Mouse (Mus musculus): ENCODE data around the gene Mlh1. TPM values are rescaled to one million over a fixed set of nuclear protein-coding genes. Genes with fewer than 3 reads are reported as not detected.

The Mlh1 gene
- 20.3 and 24.6 TPM in 2 replicates for polyA plus RNA-seq (2012; rRNA removed)

DNA sequence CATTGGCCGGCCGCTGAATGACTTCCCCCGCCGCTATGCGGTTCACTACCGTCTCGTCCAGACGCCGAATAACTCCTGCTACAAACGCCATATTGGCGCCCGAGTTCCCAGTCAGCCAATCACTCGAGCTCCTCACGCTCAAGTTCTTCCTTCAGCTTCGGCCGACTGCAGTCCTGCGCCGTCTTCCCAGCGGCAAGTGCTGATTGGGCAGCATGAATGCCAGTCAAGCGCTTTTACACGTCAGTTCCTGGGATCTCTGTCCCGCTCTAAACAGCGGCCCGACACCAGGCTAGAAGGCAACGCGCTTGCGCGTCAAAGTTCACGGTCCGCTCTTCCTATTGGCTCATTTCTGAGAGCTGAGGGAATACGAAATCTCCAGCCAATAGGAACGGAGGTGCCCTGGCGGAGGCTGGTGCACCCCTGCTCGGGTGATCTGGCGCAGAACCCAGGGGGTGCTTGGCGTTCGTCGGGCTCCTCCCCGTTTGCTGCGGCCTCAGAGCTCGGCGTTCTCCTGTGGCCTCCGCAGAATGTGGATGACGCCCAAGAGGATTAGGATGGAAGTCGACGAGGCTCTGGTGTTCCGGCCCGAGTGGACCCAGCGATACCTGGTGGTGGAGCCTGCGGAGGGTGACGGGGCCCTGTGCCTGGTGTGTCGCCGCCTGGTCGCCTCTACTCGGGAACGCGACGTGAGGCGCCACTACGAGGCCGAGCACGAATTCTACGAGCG lies at the start of gene Mlh1, which contains the start of gene Epm2aip1:
TSS of gene Mlh1 (minus strand) at position 358 of the 727 bp plus-strand sequence.
TSS of gene Epm2aip1 (plus strand) at position 496 of the 727 bp plus-strand sequence.
- DNase-seq (ENCODE audit: low read depth), result peak; percentile 98

DNA sequence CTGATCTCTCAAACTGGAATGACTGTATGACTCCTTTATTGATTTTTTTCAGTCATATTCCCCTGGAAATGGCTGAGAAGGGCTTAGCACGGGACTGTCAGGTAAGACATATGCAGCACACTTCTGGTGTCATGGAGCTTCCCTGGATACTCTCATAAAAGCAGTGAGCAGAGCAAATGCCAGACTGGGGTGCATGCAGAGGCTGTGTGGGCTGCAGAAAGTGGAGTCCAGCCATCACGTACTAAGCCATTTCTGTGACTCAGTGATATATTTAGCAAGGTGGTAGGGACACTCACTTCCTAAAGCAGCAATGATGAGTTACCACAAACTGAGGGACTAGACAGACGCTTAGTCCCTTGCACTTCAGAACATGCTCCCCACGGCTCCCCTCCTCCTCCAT lies 49.3 kb upstream of the Mlh1 start:
- DNase-seq (ENCODE audit: low read depth), result no peak

DNA sequence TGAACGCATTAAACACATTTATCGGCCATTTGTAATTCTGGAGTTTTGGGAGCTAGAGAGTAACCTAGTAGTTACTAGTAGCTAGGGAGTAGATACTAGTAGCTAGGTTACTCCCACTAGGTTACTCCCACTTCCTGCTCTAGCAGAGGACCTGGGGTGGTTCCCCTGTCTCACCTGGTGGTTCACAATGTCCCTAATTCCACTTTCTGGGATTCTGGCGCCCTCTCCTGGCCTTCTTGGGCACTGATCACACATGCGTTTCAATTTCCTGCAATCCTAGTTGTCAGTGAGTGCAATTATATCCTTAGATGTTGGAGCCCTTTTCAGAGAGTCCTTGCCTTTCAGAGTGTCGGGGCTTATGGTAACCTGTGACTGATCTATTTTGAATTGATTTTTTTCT lies 42.6 kb upstream of the Mlh1 start:
- DNase-seq (ENCODE audit: low read depth), result no peak

DNA sequence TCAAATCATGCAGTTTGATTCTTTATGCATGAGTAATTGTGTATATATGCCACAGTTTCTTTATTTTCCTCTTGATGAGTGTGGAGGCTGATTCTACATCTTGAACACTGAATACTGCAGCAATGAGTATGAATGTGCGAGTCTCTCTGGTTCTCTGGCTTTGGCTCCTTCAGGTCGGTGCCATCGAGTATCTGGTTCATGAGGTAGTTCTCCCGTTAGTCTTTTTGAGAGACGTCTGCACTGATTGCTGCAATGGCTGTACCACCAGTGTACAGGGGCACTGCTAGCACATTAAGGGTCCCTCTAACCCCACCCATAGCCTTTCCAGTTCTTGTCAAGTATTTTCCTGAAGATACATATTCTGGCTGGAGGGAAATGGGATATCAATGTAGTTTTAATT lies 42.2 kb upstream of the Mlh1 start:
- no peak for DNase-seq (ENCODE audit: low read depth)

DNA sequence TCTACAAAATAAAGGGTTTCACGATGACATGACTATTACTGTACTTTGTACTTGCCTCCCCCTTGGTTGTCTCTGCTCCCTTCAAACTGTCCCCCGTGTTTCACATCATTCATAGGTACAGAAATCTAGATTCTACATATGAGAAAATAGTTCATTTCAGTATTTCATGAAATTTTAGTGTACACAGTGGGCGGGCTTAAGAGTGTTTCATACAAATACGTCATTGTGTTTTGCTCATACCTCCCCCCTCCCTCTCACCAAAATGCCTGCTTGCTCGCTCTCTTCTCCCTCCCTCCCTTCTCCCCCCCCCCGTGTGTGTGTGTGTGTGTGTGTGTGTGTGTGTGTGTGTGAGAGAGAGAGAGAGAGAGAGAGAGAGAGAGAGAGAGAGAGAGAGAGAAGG lies 41.7 kb upstream of the Mlh1 start:
- DNase-seq (ENCODE audit: low read depth), result no peak

DNA sequence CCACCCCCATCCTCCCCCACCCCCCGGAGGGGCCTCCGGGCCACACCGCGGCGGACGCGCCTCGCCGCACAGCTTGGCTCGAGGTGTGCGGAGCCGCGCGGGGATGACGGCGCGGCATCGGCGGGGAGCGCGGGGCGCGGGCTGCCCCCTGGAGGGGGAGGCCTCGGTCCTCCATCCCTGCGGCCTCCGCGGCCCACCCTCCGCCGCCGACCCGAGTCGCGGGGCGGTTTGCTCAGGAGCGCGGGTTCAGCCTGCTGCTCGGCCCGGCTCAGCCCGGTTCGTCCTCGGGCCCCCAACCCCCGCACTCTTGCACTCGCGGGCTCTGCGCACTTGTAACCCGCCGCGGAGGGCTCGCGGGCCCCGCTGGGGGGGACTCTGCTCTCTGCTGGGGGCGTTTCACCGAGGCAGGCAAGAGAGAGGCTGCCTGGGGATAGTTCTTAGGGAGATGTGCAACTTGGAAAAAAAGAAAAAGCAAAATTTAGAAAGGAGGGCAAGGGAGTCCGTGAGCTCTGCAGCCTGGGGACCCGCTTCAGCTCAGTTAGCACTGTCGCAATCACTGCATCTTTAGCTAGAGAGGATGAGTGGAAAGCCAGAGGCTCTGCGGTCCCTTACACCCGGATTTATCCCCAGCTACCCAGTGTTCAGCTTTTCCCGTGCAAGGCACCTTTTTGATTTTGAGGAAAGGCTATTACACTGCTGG lies 41.0 kb upstream of the Mlh1 start:
- DNase-seq (ENCODE audit: low read depth), result no peak

DNA sequence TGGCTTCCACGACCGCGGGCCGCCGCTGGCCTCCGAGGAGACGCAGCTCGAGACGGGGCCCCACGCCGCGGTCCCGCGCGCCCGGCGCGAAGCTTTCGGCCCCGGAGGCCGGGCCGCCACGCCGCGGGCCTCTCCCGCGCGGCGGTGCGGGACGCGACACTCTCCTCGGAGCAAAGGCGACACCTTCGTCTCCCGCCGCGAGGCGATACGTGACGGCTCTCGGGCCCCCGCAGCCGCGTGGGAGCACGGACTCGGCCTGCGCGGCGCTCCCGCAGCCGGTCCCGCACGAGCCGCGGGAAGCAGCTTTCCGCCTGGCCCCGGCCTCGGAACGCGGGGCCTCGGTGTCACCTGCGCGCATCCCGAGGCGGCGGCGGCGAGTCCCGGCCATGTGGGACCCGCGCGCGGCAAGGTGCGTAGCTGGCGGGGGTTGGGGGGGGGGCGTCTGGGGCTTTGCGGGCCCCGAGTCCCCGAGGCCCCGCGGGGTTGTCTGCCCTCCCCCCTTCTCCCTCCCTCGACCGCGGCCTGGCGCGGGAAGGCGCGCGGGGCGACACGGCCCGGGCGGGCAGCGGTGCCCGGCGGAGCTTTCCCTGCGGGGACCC lies 40.4 kb upstream of the Mlh1 start:
- DNase-seq (ENCODE audit: low read depth), result no peak

DNA sequence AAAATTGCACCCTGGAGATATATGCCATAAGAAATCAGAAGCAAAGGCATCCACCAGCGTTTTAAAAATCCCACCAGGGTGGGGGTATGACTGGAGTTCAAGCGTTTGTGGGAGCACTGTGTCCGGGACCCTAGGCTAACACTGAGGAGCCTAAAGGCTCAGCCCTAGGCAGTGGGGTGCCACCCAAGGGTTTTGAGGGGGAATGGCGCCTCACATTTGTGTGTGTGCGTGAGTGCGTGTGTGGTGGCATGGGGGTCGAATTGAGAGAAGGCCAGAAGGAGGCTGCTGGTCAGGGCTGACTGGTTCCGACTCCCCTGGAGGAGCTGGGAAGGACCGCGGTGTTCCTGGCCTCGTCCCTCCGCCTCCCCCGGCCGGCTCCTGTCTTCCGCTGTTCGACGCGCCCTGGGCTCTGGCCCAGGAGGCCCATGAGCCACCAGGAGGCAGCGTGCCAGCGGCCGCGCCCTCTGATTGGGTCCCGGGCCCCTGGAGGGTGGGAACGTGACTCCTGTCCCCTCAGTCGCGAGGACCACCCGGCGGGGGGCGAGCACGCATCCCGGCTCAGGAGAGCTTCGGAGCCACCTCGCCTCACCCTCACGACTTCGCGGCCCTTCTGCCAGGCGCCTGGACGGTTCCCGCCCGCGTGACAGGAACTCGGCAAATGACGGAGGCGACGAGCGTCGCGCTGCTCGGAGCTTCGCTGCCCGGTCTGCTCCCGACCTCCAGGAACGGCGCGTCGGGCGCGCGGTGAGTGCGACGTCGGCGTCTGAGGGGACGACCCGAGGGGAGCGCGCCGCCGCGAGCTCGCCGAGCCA lies 39.6 kb upstream of the Mlh1 start, which contains the start of gene Trank1:
TSS of gene Trank1 (plus strand) at position 709 of the 812 bp plus-strand sequence.
- no peak for DNase-seq (ENCODE audit: low read depth)

DNA sequence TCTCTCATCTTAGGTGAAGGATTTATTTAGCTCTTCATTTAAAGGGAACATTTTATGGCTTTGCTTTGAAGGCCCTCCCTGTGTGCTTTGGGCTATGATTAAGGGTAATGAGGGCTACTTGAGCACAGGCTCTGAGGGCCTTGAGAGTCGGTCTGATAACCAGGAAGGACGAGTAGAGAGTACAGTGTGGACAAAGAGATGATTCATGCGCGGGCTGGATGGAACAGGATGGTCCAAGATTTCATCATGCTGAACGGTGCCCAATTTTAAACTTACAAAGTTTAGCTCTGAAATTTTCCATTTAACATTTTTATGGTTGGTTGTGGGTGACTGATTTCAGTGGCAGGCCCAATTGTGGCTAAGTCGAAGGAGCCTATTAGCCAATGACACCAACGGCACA lies 34.6 kb upstream of the Mlh1 start:
- DNase-seq (ENCODE audit: low read depth), result no peak

DNA sequence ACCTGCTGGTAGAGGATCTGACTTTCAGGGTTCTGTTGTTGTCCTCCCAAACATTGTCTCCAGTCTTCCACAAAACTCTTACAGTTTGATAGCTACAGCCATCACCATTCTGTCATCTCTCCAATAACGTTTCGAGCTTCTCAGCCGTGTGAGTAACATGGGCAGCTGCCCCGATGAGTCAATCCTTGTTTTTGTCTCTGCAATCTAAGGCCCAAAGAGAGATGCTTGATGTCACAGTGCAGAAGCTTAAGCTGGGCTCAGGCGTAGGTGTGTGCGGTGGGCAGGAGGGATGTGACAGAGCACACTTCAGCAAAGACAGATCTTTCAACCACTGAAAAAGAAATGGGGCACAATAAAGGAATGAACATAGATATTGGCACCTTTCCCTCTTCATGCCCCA lies 32.4 kb upstream of the Mlh1 start:
- no peak for DNase-seq (ENCODE audit: low read depth)

DNA sequence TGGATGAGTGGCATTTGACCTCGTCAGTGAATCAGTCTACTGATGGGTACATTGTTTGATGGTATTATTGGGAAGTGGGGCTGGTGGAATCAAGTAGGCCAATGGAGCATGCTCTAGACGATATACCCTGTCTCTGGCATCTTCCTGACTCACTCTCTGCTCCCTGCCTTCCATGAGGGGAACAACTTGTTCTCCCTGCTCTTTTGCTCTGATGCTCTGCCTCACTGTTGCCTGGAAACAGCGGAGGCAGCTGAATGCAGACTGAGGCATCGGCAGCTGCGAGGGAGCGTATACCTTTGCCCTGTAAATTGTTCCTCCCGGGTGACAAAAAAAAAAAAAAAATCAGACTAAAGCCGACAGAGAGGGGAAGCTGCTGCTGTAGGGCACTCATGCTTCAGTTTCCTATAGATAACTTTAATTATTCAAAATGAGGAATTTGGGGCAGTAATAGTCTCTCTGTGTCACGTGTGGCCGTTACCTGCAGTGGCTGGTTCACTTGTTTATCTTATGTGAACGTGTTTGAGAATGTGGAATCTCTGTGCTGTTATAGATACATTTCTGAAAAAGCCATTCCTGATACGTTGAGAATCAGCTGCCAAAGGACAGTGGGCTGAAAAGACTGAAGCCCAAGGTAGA lies 30.7 kb upstream of the Mlh1 start:
- DNase-seq (ENCODE audit: low read depth), result no peak

DNA sequence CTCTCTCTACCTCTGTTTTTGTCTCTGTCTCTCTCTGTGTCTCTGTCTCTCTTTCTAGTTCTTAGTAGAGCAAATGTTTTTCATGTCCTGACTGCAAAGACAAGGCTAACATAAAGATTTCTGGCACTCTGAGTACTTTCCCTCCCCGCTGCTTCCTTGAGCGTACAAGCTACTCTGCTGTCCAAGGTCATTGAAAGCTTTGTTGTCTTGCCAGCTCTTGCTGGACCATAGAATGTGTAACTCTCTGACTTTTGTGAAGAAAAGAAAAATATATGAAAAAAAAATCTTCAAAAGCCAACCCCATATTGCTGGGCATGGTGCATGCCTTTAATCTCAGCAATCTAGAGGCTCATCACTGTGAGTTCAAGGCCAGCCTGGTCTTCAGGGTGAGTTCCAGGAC lies 27.0 kb upstream of the Mlh1 start:
- DNase-seq (ENCODE audit: low read depth), result no peak

DNA sequence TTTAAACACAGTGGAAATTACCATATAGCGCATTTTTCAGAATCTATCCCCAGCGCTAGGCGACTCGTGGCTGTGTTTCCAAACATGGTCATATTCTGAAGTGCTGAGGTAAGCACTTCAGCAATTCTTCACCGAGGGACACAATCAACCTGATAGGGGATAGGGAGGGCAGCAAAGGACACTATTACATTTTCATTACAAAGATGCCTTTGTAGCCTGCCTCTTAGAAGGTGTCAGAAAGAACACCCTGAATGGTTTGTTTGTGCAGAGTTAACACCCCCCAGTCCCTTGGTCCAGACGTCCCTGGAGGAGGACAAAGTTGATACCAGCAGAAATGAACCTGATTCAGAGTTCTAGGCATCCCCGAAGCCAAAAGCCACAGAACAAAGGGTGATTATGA lies 24.8 kb upstream of the Mlh1 start:
- no peak for DNase-seq (ENCODE audit: low read depth)

DNA sequence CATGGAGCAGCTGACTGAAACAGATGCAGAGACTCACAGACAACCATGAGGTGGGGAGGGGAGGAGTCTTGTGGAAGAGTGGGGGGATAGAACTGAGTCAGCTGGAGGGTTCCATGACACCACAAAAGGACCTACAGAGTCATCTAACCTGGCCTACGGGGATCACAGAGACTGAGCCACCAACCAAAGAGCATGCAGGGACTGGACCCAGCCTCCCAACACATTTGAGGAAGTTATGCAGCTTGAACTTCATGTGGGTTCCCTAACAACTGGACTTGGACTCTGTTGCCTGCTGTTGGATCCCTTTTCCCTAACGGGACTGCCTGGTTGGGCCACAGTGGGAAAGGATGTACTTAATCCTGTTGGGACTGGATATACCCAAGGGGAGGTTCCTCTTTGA lies 23.7 kb upstream of the Mlh1 start:
- no peak for DNase-seq (ENCODE audit: low read depth)

DNA sequence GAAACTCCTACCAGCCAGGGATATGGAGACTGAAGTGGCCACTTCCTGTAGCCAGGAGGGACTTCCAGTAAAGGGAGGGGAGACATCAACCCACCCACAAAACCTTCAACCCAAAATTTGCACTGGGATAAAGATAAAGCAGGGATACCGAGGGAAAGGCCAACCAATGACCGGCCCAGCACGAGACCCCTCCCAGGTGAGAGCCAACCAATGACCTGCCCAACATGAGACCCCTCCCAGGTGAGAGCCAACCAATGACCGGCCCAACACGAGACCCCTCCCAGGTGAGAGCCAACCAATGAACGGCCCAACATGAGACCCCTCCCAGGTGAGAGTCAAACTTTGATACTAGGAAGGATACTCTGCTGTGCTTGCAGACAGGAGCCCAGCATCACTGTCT lies 23.3 kb upstream of the Mlh1 start:
- DNase-seq (ENCODE audit: low read depth), result no peak

DNA sequence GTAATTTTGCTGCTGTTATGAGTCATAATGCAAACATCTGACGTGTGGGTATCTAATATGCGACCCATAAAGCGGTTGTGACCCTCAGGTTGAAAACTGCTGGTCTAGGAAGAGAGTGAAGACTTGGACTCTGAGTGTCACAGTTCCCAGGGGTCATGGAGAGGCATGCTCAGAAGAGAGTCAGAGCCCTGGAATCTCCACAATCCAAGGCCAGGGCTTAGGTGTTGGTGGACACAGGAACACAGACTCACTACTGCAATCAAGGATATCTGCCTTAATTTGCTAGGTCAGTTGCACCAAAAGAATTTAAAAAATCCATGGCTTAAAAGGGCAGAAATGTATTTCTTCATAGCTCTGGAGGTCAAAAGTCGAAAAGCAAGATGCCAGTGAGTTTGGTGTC lies 21.6 kb upstream of the Mlh1 start:
- DNase-seq (ENCODE audit: low read depth), result no peak

DNA sequence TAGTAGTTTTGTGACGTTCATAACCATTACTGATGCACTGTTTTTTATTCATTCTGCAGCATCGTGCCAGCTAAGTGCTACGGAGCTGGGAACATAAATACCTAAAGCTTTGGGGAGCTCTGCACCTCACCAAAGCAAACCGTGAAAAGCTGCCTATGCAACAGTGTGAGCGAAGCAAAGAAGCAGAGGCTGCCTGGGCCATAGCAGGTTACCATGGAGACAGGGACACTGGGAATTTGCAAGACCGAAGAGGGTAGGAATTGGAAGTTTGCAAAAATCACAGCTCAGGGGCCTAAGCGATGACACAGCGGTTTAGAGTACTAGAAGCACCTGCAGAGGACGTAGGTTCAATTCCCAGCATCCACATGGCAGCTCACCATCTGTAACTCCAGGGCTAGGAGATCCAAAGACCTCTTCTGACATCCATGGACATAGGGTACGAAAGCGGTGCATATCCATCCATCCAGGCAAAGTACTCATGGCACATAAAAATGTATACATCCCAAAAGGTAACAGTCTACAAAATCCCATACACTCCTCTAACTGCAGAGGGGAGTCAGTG lies 19.0 kb upstream of the Mlh1 start:
- no peak for DNase-seq (ENCODE audit: low read depth)

DNA sequence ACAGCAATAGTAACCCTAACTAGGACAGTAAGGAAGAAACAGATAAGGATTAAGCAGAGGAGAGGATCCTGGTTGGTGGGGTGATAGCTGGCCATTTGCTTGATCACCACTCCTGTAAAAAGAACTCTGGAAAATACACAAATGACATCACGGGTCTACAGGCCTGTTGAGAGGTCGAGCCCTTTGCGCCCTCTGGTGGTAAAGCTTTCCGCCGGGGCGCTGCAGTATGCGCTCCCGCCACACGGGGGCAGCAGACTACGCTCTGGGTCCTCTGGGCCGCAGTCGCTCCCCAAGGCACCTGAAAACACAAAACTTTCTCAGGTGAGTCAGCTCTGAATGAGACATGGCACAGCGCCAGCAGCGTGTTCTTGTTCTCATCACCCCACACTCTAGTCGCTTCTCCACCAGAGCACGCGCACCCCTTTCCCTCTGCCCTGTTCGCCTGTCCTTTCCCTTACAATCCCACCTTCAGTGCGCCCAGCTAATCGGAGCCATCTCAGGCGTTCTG lies 18.3 kb upstream of the Mlh1 start:
- no peak for DNase-seq (ENCODE audit: low read depth)

DNA sequence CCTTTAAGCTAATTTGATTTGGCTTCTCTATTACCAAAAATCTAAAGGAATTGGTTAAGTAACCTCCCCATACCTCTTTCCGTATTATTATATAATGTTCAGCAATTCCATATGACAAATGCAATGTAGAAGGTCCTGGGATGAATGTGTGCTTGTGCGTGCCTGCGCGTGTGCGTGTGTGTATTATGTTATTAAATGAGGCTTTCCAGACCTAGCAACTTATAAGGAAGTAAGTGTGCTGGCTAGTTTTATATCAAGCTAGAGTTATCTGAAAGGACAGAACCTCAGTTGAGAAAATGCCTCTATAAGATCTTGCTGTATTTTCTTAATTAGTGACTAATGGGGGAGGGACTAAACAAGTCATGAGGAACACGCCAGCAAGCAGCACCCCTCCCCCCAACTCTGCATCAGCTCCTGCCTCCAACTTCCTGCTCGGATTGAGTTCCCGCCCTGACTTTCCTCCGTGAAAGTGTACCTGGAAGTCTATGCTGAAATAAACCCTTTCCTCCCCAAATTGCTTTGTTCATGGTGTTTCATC lies 17.8 kb upstream of the Mlh1 start:
- no peak for DNase-seq (ENCODE audit: low read depth)

DNA sequence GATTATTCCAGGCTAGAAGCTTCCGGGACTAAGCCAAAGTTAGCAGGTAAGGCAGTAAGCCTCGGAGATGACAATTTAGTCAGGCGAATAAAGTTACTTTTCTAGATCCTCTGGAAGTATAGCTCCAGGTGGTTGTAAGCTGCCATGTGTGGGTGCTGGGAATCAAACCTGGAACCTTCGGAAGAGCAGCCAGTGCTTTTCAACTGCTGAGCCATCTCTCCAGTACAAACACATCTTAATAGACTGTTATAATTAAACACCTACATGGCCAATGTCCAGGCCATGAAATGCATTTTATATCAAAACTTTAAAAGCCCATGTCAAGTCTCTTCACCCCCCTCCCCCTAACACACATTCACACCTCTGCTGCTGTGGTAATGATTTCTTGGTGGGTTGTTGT lies 16.4 kb upstream of the Mlh1 start:
- DNase-seq (ENCODE audit: low read depth), result no peak

DNA sequence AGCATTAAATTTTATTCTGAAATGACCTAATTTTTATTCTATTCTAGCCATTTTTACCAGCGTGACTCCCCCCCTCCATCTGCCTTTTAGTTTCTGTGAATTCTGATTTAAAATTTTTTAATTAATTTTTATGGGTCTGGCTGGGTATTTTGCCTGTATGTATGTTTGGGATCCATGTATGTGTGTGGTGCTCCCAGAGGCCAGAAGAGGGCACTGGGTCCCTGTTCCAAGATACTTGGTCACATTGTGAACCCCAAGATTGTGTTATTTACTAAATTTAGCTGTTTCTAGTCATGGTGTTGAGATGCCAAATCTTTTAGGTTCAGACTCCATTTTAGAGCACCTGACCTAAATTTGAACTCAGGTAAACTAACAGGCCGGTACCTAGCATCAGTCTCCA lies 14.9 kb upstream of the Mlh1 start:
- DNase-seq (ENCODE audit: low read depth), result no peak

Data from gonadal fat pad, adult 2 months (tissue).